Mouse (Mus musculus) left cerebral cortex, postnatal 25 days (tissue): ENCODE measurements around the gene Trpc7. TPM values are rescaled to one million over a fixed set of nuclear protein-coding genes. Genes with fewer than 3 reads are reported as not detected.

Source experiments
- DNase-seq, 2 experiments: peaks; one replicate each; pipeline ENCODE4 v3.0.0; 2022; ENCODE audit warnings: low spot score in 2 of 2, mixed read lengths in 1 of 2
- intact Hi-C: fragments of 180-260 bp; cut with DNase I; formaldehyde crosslinking; loops from one replicate; pipeline ENCODE4 v1.15.1; 2025
- total RNA-seq, 2 experiments: library from RNA; stranded (reverse); gene quantifications; 2 replicates each; pipeline ENCODE4 v1.2.3; 2021

Gene Trpc7
- total RNA-seq, 2 experiments from 2014 or later = 2.0 to 3.6 TPM

- DNase-seq = no peak
- intact Hi-C loops = no loop called here
These were observed 142.4 kb downstream of the Trpc7 start, which contains the start of gene Gm45623 for GRCm38 (mm10) chr13:56753192-56753951. Gm45623 (minus strand) TSS chr13:56753827.

DNA sequence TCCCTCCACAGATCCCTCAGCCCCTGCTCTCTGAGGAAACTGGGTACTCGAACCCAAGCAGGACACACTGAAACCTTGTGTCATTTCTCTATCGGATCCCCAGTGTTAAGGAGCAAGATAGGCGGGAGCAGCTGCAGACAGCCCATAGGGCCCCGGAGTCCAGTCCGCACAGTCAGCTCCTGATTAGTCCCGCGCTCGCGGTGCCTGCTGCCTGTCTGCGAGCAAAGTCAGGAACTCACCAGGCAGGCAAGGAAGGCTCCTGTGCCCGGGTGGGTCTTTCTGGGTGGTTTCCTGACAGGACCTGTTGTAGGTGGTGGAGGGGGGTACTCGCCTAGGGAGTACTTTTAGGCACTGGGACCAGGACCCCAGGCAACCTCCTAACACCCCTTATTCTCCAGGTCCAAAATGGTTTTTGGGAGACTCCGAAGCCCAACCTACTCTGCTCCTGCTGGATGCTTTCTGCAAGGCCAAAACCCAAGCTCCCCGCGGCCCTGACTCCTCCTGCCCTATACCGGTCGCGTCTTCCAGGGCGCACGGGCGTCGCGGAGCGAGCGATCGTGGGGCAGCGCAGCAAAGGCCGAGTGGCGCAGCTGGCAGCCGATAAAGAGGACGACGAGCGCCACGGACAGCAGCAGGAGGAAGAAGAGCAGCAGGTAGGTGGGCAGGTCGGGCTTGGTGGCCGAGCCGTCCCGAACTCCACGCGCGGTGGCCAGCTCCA, 143.2 kb downstream of the Trpc7 start:
- intact Hi-C loops = no loop called here
- no peak for DNase-seq

GRCm38 (mm10) chr13:56751774-56752173, 144.0 kb downstream of the Trpc7 start:
- intact Hi-C loops = no loop called here
- no peak for DNase-seq

DNA sequence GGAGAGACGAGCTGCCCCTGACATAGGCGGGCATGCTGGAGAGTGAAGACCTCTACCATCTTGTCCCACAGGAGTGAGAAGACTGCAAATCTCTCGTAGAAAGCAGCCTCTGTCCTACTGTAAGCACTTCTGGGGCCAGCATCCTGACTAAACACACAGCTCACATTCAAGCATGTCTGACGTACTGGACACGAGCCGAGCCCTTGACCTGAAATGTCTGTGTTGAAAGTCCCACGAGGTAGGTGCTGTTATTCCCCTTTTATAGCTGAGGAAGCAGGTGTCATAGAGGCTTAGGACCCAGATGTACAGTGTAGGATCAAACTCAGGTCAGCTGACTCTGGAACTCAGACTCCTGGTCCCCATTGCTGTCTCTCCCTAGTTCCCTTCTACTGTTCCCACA, 146.4 kb downstream of the Trpc7 start:
- intact Hi-C loops = no loop called here
- no peak for DNase-seq

- intact Hi-C loops = no loop called here
- no peak for DNase-seq
These were observed 148.2 kb downstream of the Trpc7 start for GRCm38 (mm10) chr13:56747554-56747953.

- intact Hi-C loops = no loop called here
- no peak for DNase-seq
These were observed 148.9 kb downstream of the Trpc7 start for GRCm38 (mm10) chr13:56746739-56747532.

GRCm38 (mm10) chr13:56742325-56742901, 153.4 kb downstream of the Trpc7 start:
- intact Hi-C loops = no loop called here
- no peak for DNase-seq

DNA sequence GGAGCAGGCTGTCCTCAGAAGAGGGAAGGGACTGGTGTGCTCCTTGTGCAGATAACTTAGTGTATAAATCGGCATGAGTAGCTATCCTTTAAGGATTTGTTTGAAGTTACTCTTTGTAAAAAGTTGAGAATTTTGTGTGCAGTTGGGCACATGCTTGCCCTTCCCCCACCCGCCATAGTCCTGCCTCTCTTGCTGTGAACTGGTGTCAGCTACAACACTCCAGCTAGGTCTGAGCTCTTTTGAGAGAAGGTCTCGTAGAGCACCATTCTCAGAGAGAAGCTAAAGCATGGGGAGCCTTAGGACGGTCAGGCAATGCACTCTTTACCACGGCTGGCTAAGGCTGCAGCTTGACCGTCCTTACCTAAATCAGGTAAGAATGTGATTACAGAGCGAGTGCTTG, 154.1 kb downstream of the Trpc7 start:
- intact Hi-C loops = no loop called here

GRCm38 (mm10) chr13:56740496-56740895, 155.3 kb downstream of the Trpc7 start:
- no peak for DNase-seq
- intact Hi-C loops = no loop called here

More for the DNA sequence above, 154.1 kb downstream of the Trpc7 start:
- DNase-seq = no peak

GRCm38 (mm10) chr13:56739556-56739955, 156.2 kb downstream of the Trpc7 start:
- intact Hi-C loops = loop anchor here (5.0 kb wide), 1 partner anchor 182 kb away; no protein-coding TSS in a partner anchor
- no peak for DNase-seq

DNA sequence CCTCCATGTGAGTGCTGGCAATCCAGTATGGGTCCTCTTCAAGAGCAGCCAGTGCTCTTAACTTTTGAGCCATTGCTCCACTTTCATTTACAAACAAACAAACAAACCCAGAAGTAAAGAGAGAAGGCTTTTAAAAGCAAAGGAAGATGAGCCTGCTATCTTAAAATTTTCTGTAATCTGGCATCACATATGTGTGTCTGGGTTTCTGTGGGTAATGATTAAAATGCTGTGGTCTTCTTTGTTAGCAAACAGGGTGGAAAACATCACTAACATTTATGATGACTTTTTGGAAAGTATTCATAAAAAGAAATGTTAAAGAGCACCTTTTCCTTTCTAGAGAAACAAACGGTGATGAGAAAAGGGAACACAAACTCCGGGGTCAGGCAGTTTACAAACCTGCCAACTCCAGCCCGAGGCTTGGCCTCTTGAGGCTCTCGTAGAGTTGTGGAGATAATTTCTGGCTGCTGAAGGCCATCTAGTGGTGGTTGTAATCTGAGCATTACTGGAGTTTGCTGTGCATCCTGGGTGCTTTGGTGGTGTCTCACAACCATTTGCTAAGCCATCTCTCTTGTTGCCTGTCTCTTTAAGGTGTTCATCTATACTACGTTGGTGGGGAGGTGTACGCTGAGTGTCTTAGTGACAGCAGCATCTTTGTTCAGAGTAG, 160.4 kb downstream of the Trpc7 start:
- intact Hi-C loops = loop anchor here (1.0 to 5.0 kb wide), 3 partner anchors 77 to 260 kb away; no protein-coding TSS in a partner anchor
- DNase-seq = peak; percentile 46 to 55

GRCm38 (mm10) chr13:56734617-56735016, 161.2 kb downstream of the Trpc7 start:
- no peak for DNase-seq
- intact Hi-C loops = loop anchor here (1.0 to 5.0 kb wide), 3 partner anchors 76 to 259 kb away; no protein-coding TSS in a partner anchor

- intact Hi-C loops = no loop called here
- DNase-seq = no peak
These were observed 166.7 kb downstream of the Trpc7 start for GRCm38 (mm10) chr13:56729046-56729445.

GRCm38 (mm10) chr13:56726551-56726950, 169.2 kb downstream of the Trpc7 start:
- intact Hi-C loops = no loop called here
- peak; percentile 27 to 81 for DNase-seq

Other genes with a start within 250 kb of the Trpc7 start
- gene Smad5, start 193.0 kb downstream of the Trpc7 start, total RNA-seq = 10 to 100 TPM; 20.2 to 20.3 TPM
- 10 to 100 TPM; 10.8 to 15.4 TPM for gene Gm45623, start 142.2 kb downstream of the Trpc7 start, total RNA-seq